Mouse (Mus musculus) megakaryocyte, embryonic 14.5 days (primary cell): Measurements from ENCODE around the gene Nde1.

ENCODE experiments used
- FLI1 ChIP-seq: IDR thresholded peaks from 2 replicates; pipeline ENCODE4 v1.6.1; 2012; ENCODE audit warnings: low read length, inconsistent platforms, mixed read lengths
- GATA1 ChIP-seq: IDR thresholded peaks from 3 replicates; pipeline ENCODE4 v1.6.1; 2012; ENCODE audit warnings: mixed read lengths, low read length, inconsistent platforms, borderline replicate concordance

GRCm38 (mm10) chr16:14160941-14161340, 2.1 kb upstream of the Nde1 start:
- TF ChIP-seq GATA1, result no peak
- no peak for TF ChIP-seq FLI1
